Mouse (Mus musculus) midbrain, embryonic 13.5 days (tissue): ENCODE results near the gene Atxn1l. TPM values are rescaled to one million over a fixed set of nuclear protein-coding genes. Genes with fewer than 3 reads are reported as not detected.

ENCODE experiments used
- ATAC-seq: fragments of 200-750 bp; cut with Nextera tagmentation; 2 replicates; pipeline ENCODE4 v1.8.0; 2017; ENCODE audit warnings: mild to moderate bottlenecking, moderate TSS enrichment, moderate library complexity
- H3K27ac ChIP-seq: fragments of 300-500 bp; sonication (generic); 2 replicates; pipeline ENCODE4 v1.5.1; 2015; ENCODE audit warnings: inconsistent platforms, mild to moderate bottlenecking, moderate library complexity
- H3K27me3 ChIP-seq: fragments of 300-500 bp; sonication (generic); 2 replicates; pipeline ENCODE4 v1.6.1; 2015; ENCODE audit warnings: mild to moderate bottlenecking, inconsistent platforms
- H3K36me3 ChIP-seq: fragments of 300-500 bp; sonication (generic); 2 replicates; pipeline ENCODE4 v1.6.1; 2015; ENCODE audit warnings: mild to moderate bottlenecking, inconsistent platforms
- H3K4me1 ChIP-seq: fragments of 300-500 bp; sonication (generic); replicated peaks from 2 replicates; pipeline ENCODE4 v1.6.1; 2015; ENCODE audit warnings: inconsistent platforms
- H3K4me2 ChIP-seq: fragments of 300-500 bp; sonication (generic); replicated peaks from 2 replicates; pipeline ENCODE4 v1.6.1; 2015; ENCODE audit warnings: moderate library complexity, mild to moderate bottlenecking, inconsistent platforms
- H3K4me3 ChIP-seq: fragments of 300-500 bp; sonication (generic); replicated peaks from 2 replicates; pipeline ENCODE4 v1.5.1; 2015; ENCODE audit warnings: mild to moderate bottlenecking, inconsistent platforms
- H3K9ac ChIP-seq: fragments of 300-500 bp; sonication (generic); replicated peaks from 2 replicates; pipeline ENCODE4 v1.6.1; 2015; ENCODE audit warnings: mild to moderate bottlenecking, inconsistent platforms
- H3K9me3 ChIP-seq: fragments of 300-500 bp; sonication (generic); 2 replicates; pipeline ENCODE4 v1.6.1; 2016; ENCODE audit warnings: mild to moderate bottlenecking, inconsistent platforms
- WGBS: fragments of 180-500 bp; shearing (Covaris S2); methylation state at CpG from one replicate; pipeline ENCODE4 v1.1.7; 2015; 5-methylcytosine and 5-hydroxymethylcytosine counted together
- polyA plus RNA-seq: library from polyadenylated mRNA; unstranded; fragments of >200 nt; fragmentation: Nextera tagmentation; extraction: Ambion mirVana; gene quantifications from 2 replicates; pipeline ENCODE4 v1.2.1, GENCODE M21; 2015

Gene Atxn1l
- polyA plus RNA-seq, 1 experiment from 2014 or later: 4.4 TPM

GRCm38 (mm10) chr8:109714961-109715360 is 22.6 kb downstream of the Atxn1l start:
- H3K4me3 ChIP-seq: no peak overlapping the region
- H3K27ac ChIP-seq: no peak overlapping the region
- no peak for ATAC-seq
- H3K4me1 ChIP-seq: peaks cover 7% of the 10 kb centered on the region; the same call in 1 of the 2 replicates
- H3K9ac ChIP-seq: no peak overlapping the region
- no peak overlapping the region for H3K4me2 ChIP-seq
- H3K36me3 ChIP-seq: peaks cover 95% of the 10 kb centered on the region
- no peaks in the 10 kb centered on the region for H3K27me3 ChIP-seq
- no peaks in the 10 kb centered on the region for H3K9me3 ChIP-seq
- 94% methylated on average over 5 of the region's 5 CpGs for WGBS

- peaks cover 24% of the 10 kb centered on the region for H3K4me1 ChIP-seq
- H3K27ac ChIP-seq: no peak overlapping the region
- WGBS: 90% methylated on average over 1 of the region's 1 CpGs
- H3K36me3 ChIP-seq: peaks cover 93% of the 10 kb centered on the region
- H3K9me3 ChIP-seq: no peaks in the 10 kb centered on the region
- H3K27me3 ChIP-seq: no peaks in the 10 kb centered on the region
- ATAC-seq: no peak
- H3K9ac ChIP-seq: no peak overlapping the region
- no peak overlapping the region for H3K4me2 ChIP-seq
- H3K4me3 ChIP-seq: no peak overlapping the region
Observed at GRCm38 (mm10) chr8:109712521-109712920, 25.0 kb downstream of the Atxn1l start.

- peak overlapping the region; percentile 94 for H3K4me3 ChIP-seq
- H3K9me3 ChIP-seq: no peaks in the 10 kb centered on the region
- H3K36me3 ChIP-seq: peaks cover 53% of the 10 kb centered on the region
- H3K27ac ChIP-seq: no peak overlapping the region
- H3K4me1 ChIP-seq: peaks cover 42% of the 10 kb centered on the region
- H3K9ac ChIP-seq: peak overlapping the region; percentile 99
- H3K27me3 ChIP-seq: peaks cover 6% of the 10 kb centered on the region
- peak overlapping the region; percentile 79 for H3K4me2 ChIP-seq
- ATAC-seq: no peak
- WGBS: 97% methylated on average over 4 of the region's 4 CpGs
Observed at GRCm38 (mm10) chr8:109707921-109708320, 29.6 kb downstream of the Atxn1l start.

GRCm38 (mm10) chr8:109706874-109707237 is 30.7 kb downstream of the Atxn1l start:
- H3K27me3 ChIP-seq: peaks cover 10% of the 10 kb centered on the region
- peak overlapping the region; percentile 79 for H3K4me2 ChIP-seq
- no peak for ATAC-seq
- H3K4me1 ChIP-seq: peaks cover 42% of the 10 kb centered on the region
- H3K4me3 ChIP-seq: peak overlapping the region; percentile 94
- peaks cover 42% of the 10 kb centered on the region for H3K36me3 ChIP-seq
- H3K9me3 ChIP-seq: no peaks in the 10 kb centered on the region
- no peak overlapping the region for H3K27ac ChIP-seq
- peak overlapping the region; percentile 99 for H3K9ac ChIP-seq
- 35% methylated on average over 2 of the region's 2 CpGs for WGBS

GRCm38 (mm10) chr8:109706076-109706873 is 31.3 kb downstream of the Atxn1l start:
- H3K9ac ChIP-seq: peak overlapping the region; percentile 99
- peak overlapping the region; percentile 94 for H3K4me3 ChIP-seq
- ATAC-seq: peak; percentile 53
- 2% methylated on average over 30 of the region's 30 CpGs for WGBS
- H3K36me3 ChIP-seq: peaks cover 36% of the 10 kb centered on the region
- peaks cover 42% of the 10 kb centered on the region for H3K4me1 ChIP-seq
- peaks cover 10% of the 10 kb centered on the region for H3K27me3 ChIP-seq
- H3K4me2 ChIP-seq: peak overlapping the region; percentile 79
- peak overlapping the region; percentile 95 for H3K27ac ChIP-seq
- no peaks in the 10 kb centered on the region for H3K9me3 ChIP-seq

- Histone ChIP-seq H3K27ac (peak within 1 kb of the TSS; percentile 95), H3K9ac (peak within 1 kb of the TSS; percentile 99), H3K36me3 (peaks cover 28% of the 10 kb centered on the region), H3K27me3 (peaks cover 10% of the 10 kb centered on the region), H3K4me1 (peaks cover 38% of the 10 kb centered on the region), H3K4me3 (peak within 1 kb of the TSS; percentile 94), H3K4me2 (peak within 1 kb of the TSS; percentile 79), H3K9me3 (no peaks in the 10 kb centered on the region)
- 0% methylated on average over 39 of the region's 100 CpGs for WGBS
- ATAC-seq: peak; percentile 89
Observed at GRCm38 (mm10) chr8:109705320-109706075, 32.0 kb downstream of the Atxn1l start, which contains the start of gene Zfp821. Gene Zfp821 (plus strand): TSS chr8:109705546.

- H3K27ac ChIP-seq: peak overlapping the region; percentile 47
- 13% methylated on average over 24 of the region's 24 CpGs for WGBS
- peaks cover 35% of the 10 kb centered on the region for H3K4me1 ChIP-seq
Observed at GRCm38 (mm10) chr8:109704565-109705319, 32.8 kb downstream of the Atxn1l start.

GRCm38 (mm10) chr8:109698477-109698876 is 39.1 kb downstream of the Atxn1l start:
- no peak overlapping the region for H3K4me2 ChIP-seq
- 79% methylated on average over 3 of the region's 3 CpGs for WGBS
- H3K9ac ChIP-seq: no peak overlapping the region
- peaks cover 12% of the 10 kb centered on the region; the same call in 1 of the 2 replicates for H3K27me3 ChIP-seq
- ATAC-seq: no peak
- H3K9me3 ChIP-seq: no peaks in the 10 kb centered on the region
- H3K36me3 ChIP-seq: no peaks in the 10 kb centered on the region
- no peak overlapping the region for H3K27ac ChIP-seq
- no peak overlapping the region for H3K4me3 ChIP-seq
- H3K4me1 ChIP-seq: peaks cover 8% of the 10 kb centered on the region

More at GRCm38 (mm10) chr8:109704565-109705319, 32.8 kb downstream of the Atxn1l start:
- Histone ChIP-seq H3K27me3 (peaks cover 10% of the 10 kb centered on the region), H3K36me3 (peaks cover 21% of the 10 kb centered on the region), H3K9me3 (no peaks in the 10 kb centered on the region), H3K4me2 (peak overlapping the region; percentile 79), H3K4me3 (peak overlapping the region; percentile 94), H3K9ac (peak overlapping the region; percentile 99)
- ATAC-seq: no peak

- ATAC-seq: no peak
- no peak overlapping the region for H3K9ac ChIP-seq
- no peak overlapping the region for H3K4me2 ChIP-seq
- 71% methylated on average over 1 of the region's 1 CpGs for WGBS
- H3K27ac ChIP-seq: no peak overlapping the region
- H3K36me3 ChIP-seq: no peaks in the 10 kb centered on the region
- H3K4me3 ChIP-seq: no peak overlapping the region
- H3K27me3 ChIP-seq: peaks cover 9% of the 10 kb centered on the region; the same call in 1 of the 2 replicates
- peaks cover 8% of the 10 kb centered on the region for H3K4me1 ChIP-seq
- no peaks in the 10 kb centered on the region for H3K9me3 ChIP-seq
Observed at GRCm38 (mm10) chr8:109697754-109698153, 39.8 kb downstream of the Atxn1l start.

GRCm38 (mm10) chr8:109694154-109694553 is 43.4 kb downstream of the Atxn1l start:
- Histone ChIP-seq H3K9ac (no peak overlapping the region), H3K27ac (no peak overlapping the region), H3K4me1 (peaks cover 28% of the 10 kb centered on the region), H3K36me3 (no peaks in the 10 kb centered on the region), H3K4me2 (peak overlapping the region; percentile 72), H3K27me3 (0 out of 2 replicates have a peak, but pooled peaks cover 4% of the 10 kb centered on the region), H3K4me3 (peak overlapping the region; percentile 100), H3K9me3 (no peaks in the 10 kb centered on the region)
- ATAC-seq: no peak
- 61% methylated on average over 6 of the region's 6 CpGs for WGBS

- ATAC-seq: peak; percentile 96
- Histone ChIP-seq H3K4me3 (peak within 1 kb of the TSS; percentile 100), H3K9me3 (no peaks in the 10 kb centered on the region), H3K4me2 (peak within 1 kb of the TSS; percentile 73), H3K27ac (peak within 1 kb of the TSS; percentile 87), H3K36me3 (no peaks in the 10 kb centered on the region), H3K4me1 (peaks cover 28% of the 10 kb centered on the region), H3K9ac (peak within 1 kb of the TSS; percentile 100), H3K27me3 (0 out of 2 replicates have a peak, but pooled peaks cover 3% of the 10 kb centered on the region)
- under 1% methylated on average over 57 of the region's 57 CpGs for WGBS
Observed at GRCm38 (mm10) chr8:109693146-109693900, 44.2 kb downstream of the Atxn1l start, which contains the start of gene Ist1. Gene Ist1 (minus strand): TSS chr8:109693260.
